Mouse (Mus musculus) E14TG2a.4 (cell line): ENCODE data around the gene H2-Eb1.

Experiments
- CTCF ChIP-seq: conservative IDR thresholded peaks from 2 replicates; pipeline ENCODE4 v1.5.1; 2014; ENCODE audit warnings: low read length
- POU5F1 ChIP-seq: IDR thresholded peaks from 2 replicates; pipeline ENCODE4 v1.6.1; 2014; ENCODE audit warnings: low read length, borderline replicate concordance

- TF ChIP-seq CTCF (no peak), POU5F1 (no peak)
These were observed 23.8 kb upstream of the H2-Eb1 start for GRCm38 (mm10) chr17:34281836-34282235.
